Mouse (Mus musculus) kidney, postnatal 0 days (tissue): ENCODE data around the gene Ly75. TPM values are rescaled to one million over a fixed set of nuclear protein-coding genes. Genes with fewer than 3 reads are reported as not detected.

ENCODE experiments used
- ATAC-seq: fragments of 200-750 bp; cut with Nextera tagmentation; replicated peaks from 2 replicates; pipeline ENCODE4 v1.8.0; 2017; ENCODE audit warnings: low read depth, moderate number of reproducible peaks, moderate TSS enrichment, moderate library complexity; ENCODE audit not compliant: low FRiP score
- DNase-seq: peaks from one replicate; pipeline ENCODE4 v3.0.0-alpha.2; 2016; ENCODE audit warnings: low spot score
- H3K27ac ChIP-seq: fragments of 300-500 bp; sonication (generic); 2 replicates; pipeline ENCODE4 v1.5.1; 2014; ENCODE audit warnings: mild to moderate bottlenecking
- H3K27me3 ChIP-seq: fragments of 300-500 bp; sonication (generic); 2 replicates; pipeline ENCODE4 v1.6.1; 2014; ENCODE audit warnings: low read length, mixed read lengths; ENCODE audit not compliant: insufficient read depth
- H3K36me3 ChIP-seq: fragments of 300-500 bp; sonication (generic); 2 replicates; pipeline ENCODE4 v1.6.1; 2014; ENCODE audit warnings: low read length, mixed read lengths; ENCODE audit not compliant: insufficient read depth
- H3K4me1 ChIP-seq: fragments of 300-500 bp; sonication (generic); replicated peaks from 2 replicates; pipeline ENCODE4 v1.6.1; 2014; ENCODE audit warnings: antibody characterized with exemption, low read length, mixed read lengths; ENCODE audit not compliant: insufficient read depth
- H3K4me2 ChIP-seq: fragments of 300-500 bp; sonication (generic); 2 replicates; pipeline ENCODE4 v1.6.1; 2014; ENCODE audit warnings: mild to moderate bottlenecking, low read length, moderate library complexity, mixed read lengths
- H3K4me3 ChIP-seq: fragments of 300-500 bp; sonication (generic); replicated peaks from 2 replicates; pipeline ENCODE4 v1.5.1; 2014; ENCODE audit warnings: low read depth, low read length
- H3K9ac ChIP-seq: fragments of 300-500 bp; sonication (generic); 2 replicates; pipeline ENCODE4 v1.6.1; 2014; ENCODE audit warnings: low read depth, low read length
- H3K9me3 ChIP-seq: fragments of 300-500 bp; sonication (generic); replicated peaks from 2 replicates; pipeline ENCODE4 v1.6.1; 2016; ENCODE audit warnings: low read length, inconsistent platforms, mixed read lengths
- CTCF ChIP-seq: IDR thresholded peaks from 2 replicates; pipeline ENCODE4 v1.5.1; 2016; ENCODE audit warnings: antibody characterized with exemption, low read depth, mild to moderate bottlenecking, moderate library complexity
- WGBS: fragments of 180-500 bp; shearing (Covaris S2); extraction: QIAGEN DNeasy Blood & Tissue Kit; methylation state at CpG from one replicate; pipeline ENCODE4 v1.1.7; 2014; 5-methylcytosine and 5-hydroxymethylcytosine counted together
- polyA plus RNA-seq: library from polyadenylated mRNA; unstranded; fragments of >200 nt; fragmentation: Nextera tagmentation; extraction: Ambion mirVana; gene quantifications from 2 replicates; pipeline ENCODE4 v1.2.1, GENCODE M21; 2015

Gene Ly75
- polyA plus RNA-seq, 1 experiment from 2014 or later = 1.4 TPM

DNA sequence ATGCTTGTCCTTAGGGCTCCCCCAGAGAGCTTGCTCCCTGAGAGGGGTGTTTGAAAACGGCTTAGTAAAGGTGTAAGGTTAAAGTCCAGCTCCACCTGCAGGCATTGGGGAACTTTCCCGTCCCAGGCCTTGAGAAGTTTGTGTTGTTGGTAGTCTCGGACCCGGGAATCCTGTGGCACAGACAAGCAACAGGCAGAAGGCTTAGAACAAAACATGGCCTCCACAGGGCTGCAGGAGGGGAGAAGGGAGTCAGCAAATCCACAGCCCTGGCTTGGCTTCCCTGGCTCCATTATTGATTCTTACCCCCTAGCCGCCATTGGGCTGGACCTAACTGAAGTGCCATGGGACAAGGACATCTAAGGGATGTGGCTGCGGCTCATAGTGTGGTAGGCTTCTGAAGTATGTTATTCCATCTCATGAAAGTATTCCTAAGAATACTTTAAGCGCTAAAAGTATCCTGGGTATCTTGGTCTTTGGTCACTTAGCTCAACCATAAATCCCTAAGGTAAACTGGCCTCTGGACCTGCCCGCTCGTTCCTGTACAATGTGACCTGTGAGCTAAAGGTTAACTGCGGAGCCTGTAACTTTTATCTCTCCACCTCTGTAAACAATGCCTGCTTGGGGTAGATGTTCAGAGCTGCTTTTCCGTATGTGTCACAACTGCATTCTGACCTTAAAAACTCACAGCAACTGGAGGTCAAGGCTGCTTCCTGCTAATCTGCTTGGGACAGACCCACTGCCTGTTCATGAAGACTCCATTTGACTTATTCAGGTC lies 27.1 kb upstream of the Ly75 start:
- 55% methylated on average over 11 of the region's 11 CpGs for WGBS
- H3K4me2 ChIP-seq = no peak overlapping the region
- DNase-seq (no peak), ATAC-seq (peak; percentile 53; the same call in 1 of the 2 replicates)
- H3K27ac ChIP-seq = no peak overlapping the region
- no peak overlapping the region for H3K4me3 ChIP-seq
- peaks cover 5% of the 10 kb centered on the region; the same call in 1 of the 2 replicates for H3K4me1 ChIP-seq
- H3K27me3 ChIP-seq = no peaks in the 10 kb centered on the region
- no peak overlapping the region for H3K9ac ChIP-seq
- H3K36me3 ChIP-seq = no peaks in the 10 kb centered on the region
- no peaks in the 10 kb centered on the region for H3K9me3 ChIP-seq
- TF ChIP-seq CTCF = no peak

DNA sequence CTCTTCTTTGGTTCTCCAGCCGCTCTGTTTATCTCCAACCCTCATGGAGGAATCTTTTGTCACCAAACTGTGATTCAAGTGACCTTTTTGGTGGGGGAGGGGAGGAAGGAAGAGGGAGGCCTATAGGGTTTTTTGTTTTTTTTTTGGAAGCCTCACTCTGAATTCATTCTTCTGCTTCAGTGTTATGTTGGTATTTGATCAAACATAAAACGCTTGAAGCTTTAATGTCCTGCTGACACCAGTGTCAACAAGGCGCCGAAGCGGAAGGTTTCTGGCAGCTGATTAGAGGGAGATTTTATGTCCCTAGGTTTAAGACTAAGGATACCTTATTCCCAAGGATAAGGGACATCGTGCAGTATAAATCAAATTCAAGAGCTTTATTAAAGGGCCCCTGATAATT lies 26.1 kb upstream of the Ly75 start:
- no peak for ATAC-seq
- DNase-seq = peak; percentile 70
- Histone ChIP-seq H3K4me2 (no peak overlapping the region), H3K4me1 (peaks cover 5% of the 10 kb centered on the region; the same call in 1 of the 2 replicates), H3K27ac (no peak overlapping the region), H3K4me3 (no peak overlapping the region), H3K27me3 (no peaks in the 10 kb centered on the region), H3K9me3 (no peaks in the 10 kb centered on the region), H3K9ac (no peak overlapping the region), H3K36me3 (no peaks in the 10 kb centered on the region)
- WGBS = 28% methylated on average over 6 of the region's 6 CpGs
- no peak for TF ChIP-seq CTCF

DNA sequence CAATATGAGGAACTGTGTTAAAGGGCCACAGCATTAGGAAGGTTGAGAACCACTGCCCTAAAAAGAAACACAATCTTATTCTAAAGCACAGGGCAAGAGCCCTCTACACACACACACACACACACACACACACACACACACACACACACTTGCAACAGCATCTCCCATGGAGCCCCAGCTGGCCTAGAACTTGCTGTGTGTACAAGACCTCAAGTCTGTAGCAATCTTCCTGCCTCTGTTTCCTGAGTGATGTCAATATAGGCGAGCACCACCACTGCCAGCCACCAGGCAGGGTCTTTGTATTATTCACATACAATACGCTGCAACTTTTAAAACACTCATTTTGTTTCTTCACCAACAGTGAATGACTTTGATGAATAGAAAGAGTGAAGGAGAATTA lies 24.3 kb upstream of the Ly75 start:
- peaks cover 5% of the 10 kb centered on the region; the same call in 1 of the 2 replicates for H3K4me1 ChIP-seq
- 93% methylated on average over 2 of the region's 2 CpGs for WGBS
- H3K4me3 ChIP-seq = no peak overlapping the region
- no peak for ATAC-seq
- no peaks in the 10 kb centered on the region for H3K9me3 ChIP-seq
- H3K36me3 ChIP-seq = no peaks in the 10 kb centered on the region
- no peak for TF ChIP-seq CTCF
- H3K27me3 ChIP-seq = no peaks in the 10 kb centered on the region
- H3K4me2 ChIP-seq = no peak overlapping the region
- no peak for DNase-seq
- no peak overlapping the region for H3K27ac ChIP-seq
- no peak overlapping the region for H3K9ac ChIP-seq

DNA sequence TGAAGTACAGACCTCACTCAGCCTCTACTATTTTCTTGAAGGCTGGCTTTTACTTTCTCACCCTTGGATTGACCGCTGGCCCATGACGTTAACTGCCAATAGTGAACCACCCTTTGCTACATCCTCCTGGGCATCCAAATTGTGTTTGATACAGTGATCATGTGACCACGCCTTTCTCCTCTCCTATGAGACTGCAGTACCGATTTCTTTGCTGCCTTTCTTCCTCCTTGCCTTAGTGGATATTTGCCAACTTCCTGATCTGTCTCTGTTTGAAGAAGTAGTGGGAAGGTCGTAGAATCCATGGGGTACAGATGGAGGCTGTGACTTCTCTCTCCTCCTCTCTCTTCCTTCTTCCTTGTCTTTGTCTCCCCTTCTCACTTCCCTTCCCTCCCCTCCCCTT lies 22.3 kb upstream of the Ly75 start:
- no peak overlapping the region for H3K9ac ChIP-seq
- peaks cover 5% of the 10 kb centered on the region; the same call in 1 of the 2 replicates for H3K4me1 ChIP-seq
- no peaks in the 10 kb centered on the region for H3K9me3 ChIP-seq
- no peak overlapping the region for H3K4me2 ChIP-seq
- H3K36me3 ChIP-seq = no peaks in the 10 kb centered on the region
- no peak overlapping the region for H3K4me3 ChIP-seq
- no peak for TF ChIP-seq CTCF
- ATAC-seq (no peak), DNase-seq (no peak)
- no peak overlapping the region for H3K27ac ChIP-seq
- no peaks in the 10 kb centered on the region for H3K27me3 ChIP-seq
- WGBS = 85% methylated on average over 5 of the region's 5 CpGs

DNA sequence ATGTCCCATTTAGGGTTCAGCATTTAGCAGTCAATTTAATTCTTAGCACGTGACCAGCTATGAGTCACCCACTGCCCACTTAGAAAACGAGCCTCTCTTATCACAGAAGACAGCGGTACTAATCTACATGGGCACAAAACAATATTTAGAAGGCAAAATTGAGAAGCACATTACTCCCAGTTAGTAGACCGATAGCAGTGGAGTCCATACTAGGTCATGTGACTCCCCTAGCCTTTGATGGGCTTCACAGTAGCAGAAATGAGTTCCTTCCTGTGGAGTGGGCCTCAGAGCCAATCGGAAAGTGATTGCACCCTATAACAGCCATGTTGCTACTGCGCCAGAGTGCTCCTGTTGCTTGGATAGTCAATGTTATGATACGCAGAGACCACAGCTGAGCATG lies 21.7 kb upstream of the Ly75 start:
- no peak for TF ChIP-seq CTCF
- H3K4me1 ChIP-seq = no peaks in the 10 kb centered on the region
- no peaks in the 10 kb centered on the region for H3K27me3 ChIP-seq
- no peak overlapping the region for H3K4me3 ChIP-seq
- ATAC-seq (no peak), DNase-seq (no peak)
- no peaks in the 10 kb centered on the region for H3K36me3 ChIP-seq
- H3K4me2 ChIP-seq = no peak overlapping the region
- H3K9me3 ChIP-seq = no peaks in the 10 kb centered on the region
- no peak overlapping the region for H3K27ac ChIP-seq
- no peak overlapping the region for H3K9ac ChIP-seq
- WGBS = 93% methylated on average over 7 of the region's 7 CpGs

DNA sequence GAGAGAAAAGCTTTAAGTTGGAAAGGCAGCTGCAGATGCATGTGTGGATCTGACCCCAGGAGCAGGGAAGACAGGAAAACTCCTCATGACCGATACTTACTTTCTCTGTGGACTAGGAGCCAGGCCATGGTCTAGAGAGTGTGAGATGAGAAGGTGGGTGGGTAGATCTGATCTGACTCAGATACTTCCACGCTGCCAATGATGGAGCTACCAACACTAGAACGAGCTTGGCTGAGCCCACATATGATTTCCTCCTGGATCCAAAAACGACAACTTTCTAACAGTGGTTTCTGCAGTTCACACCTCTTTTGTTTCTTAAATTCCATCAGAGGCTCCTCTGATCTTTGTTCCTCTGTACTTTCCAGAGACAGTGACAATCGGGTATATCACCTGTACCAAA lies 18.6 kb upstream of the Ly75 start:
- 65% methylated on average over 5 of the region's 5 CpGs for WGBS
- Histone ChIP-seq H3K27ac (no peak overlapping the region), H3K9me3 (no peaks in the 10 kb centered on the region), H3K4me1 (no peaks in the 10 kb centered on the region), H3K9ac (no peak overlapping the region), H3K27me3 (no peaks in the 10 kb centered on the region), H3K36me3 (no peaks in the 10 kb centered on the region), H3K4me2 (no peak overlapping the region), H3K4me3 (no peak overlapping the region)
- no peak for TF ChIP-seq CTCF
- no peak for DNase-seq
- ATAC-seq = no peak
